Mouse (Mus musculus): ENCODE results near the gene Exoc2. TPM values are rescaled to one million over a fixed set of nuclear protein-coding genes. Genes with fewer than 3 reads are reported as not detected.

Exoc2 gene
- polyA plus RNA-seq, 1 experiment from 2014 or later = 63.1 TPM

- Histone ChIP-seq H3K4me1 (ENCODE audit: control insufficient read depth, insufficient read depth, low read length) (peaks cover 7% of the 10 kb centered on the region), H3K4me3 (replicated peaks; ENCODE audit: low read depth, low read length) (no peak overlapping the region), H3K36me3 (ENCODE audit: control insufficient read depth, insufficient read depth, low read length) (no peaks in the 10 kb centered on the region), H3K4me2 (ENCODE audit: low read length) (no peak overlapping the region), H3K9me3 (ENCODE audit: control insufficient read depth, low read length) (no peaks in the 10 kb centered on the region), H3K9ac (replicated peaks; ENCODE audit: low read length) (no peak overlapping the region), H3K27me3 (ENCODE audit: control insufficient read depth, insufficient read depth, low read length) (no peaks in the 10 kb centered on the region), H3K27ac (replicated peaks; ENCODE audit: low read depth, low read length) (no peak overlapping the region)
- WGBS = 60% methylated on average over 2 of the region's 2 CpGs
- no peak for ATAC-seq (ENCODE audit: low FRiP score, low TSS enrichment)
- DNase-seq = no peak
These were observed 12.0 kb downstream of the Exoc2 start for GRCm38 (mm10) chr13:30961932-30962331.

- 87% methylated on average over 2 of the region's 2 CpGs for WGBS
- H3K27me3 ChIP-seq (ENCODE audit: control insufficient read depth, insufficient read depth, low read length) = no peaks in the 10 kb centered on the region
These were observed 13.2 kb downstream of the Exoc2 start for GRCm38 (mm10) chr13:30960714-30961113.

GRCm38 (mm10) chr13:30953580-30953979 is 20.3 kb downstream of the Exoc2 start:
- Histone ChIP-seq H3K27ac (replicated peaks; ENCODE audit: low read depth, low read length) (no peak overlapping the region), H3K36me3 (ENCODE audit: control insufficient read depth, insufficient read depth, low read length) (no peaks in the 10 kb centered on the region), H3K4me2 (ENCODE audit: low read length) (no peak overlapping the region), H3K27me3 (ENCODE audit: control insufficient read depth, insufficient read depth, low read length) (no peaks in the 10 kb centered on the region), H3K9me3 (ENCODE audit: control insufficient read depth, low read length) (no peaks in the 10 kb centered on the region), H3K9ac (replicated peaks; ENCODE audit: low read length) (no peak overlapping the region), H3K4me1 (ENCODE audit: control insufficient read depth, insufficient read depth, low read length) (no peaks in the 10 kb centered on the region), H3K4me3 (replicated peaks; ENCODE audit: low read depth, low read length) (no peak overlapping the region)
- 78% methylated on average over 1 of the region's 1 CpGs for WGBS
- DNase-seq (no peak), ATAC-seq (ENCODE audit: low FRiP score, low TSS enrichment) (no peak)

More at GRCm38 (mm10) chr13:30960714-30961113, 13.2 kb downstream of the Exoc2 start:
- Histone ChIP-seq H3K36me3 (ENCODE audit: control insufficient read depth, insufficient read depth, low read length) (no peaks in the 10 kb centered on the region), H3K4me2 (ENCODE audit: low read length) (no peak overlapping the region), H3K9me3 (ENCODE audit: control insufficient read depth, low read length) (no peaks in the 10 kb centered on the region), H3K4me1 (ENCODE audit: control insufficient read depth, insufficient read depth, low read length) (no peaks in the 10 kb centered on the region), H3K9ac (replicated peaks; ENCODE audit: low read length) (no peak overlapping the region), H3K27ac (replicated peaks; ENCODE audit: low read depth, low read length) (no peak overlapping the region), H3K4me3 (replicated peaks; ENCODE audit: low read depth, low read length) (no peak overlapping the region)
- DNase-seq (no peak), ATAC-seq (ENCODE audit: low FRiP score, low TSS enrichment) (no peak)

DNA sequence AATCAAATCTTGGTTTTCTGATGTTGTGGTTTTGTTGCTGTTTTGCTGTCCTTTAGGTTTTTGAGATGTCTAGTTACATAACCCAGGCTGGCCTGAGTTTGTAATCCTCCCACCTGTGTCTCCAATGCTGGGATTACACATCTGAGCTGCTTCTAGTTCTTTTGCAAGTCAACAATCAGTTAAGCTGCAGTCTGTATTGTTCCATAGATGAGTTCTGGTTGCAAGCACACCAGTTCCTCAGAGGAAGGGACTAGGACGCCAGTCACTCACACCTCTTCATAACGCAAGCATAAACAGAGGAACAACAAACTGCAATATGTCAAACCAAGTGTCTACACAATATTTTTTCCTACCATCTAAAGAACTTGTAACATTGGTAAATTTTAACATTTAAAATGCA is 21.8 kb downstream of the Exoc2 start:
- H3K4me1 ChIP-seq (ENCODE audit: control insufficient read depth, insufficient read depth, low read length) = no peaks in the 10 kb centered on the region
- no peak overlapping the region for H3K9ac ChIP-seq (replicated peaks; ENCODE audit: low read length)
- no peak overlapping the region for H3K27ac ChIP-seq (replicated peaks; ENCODE audit: low read depth, low read length)
- H3K4me3 ChIP-seq (replicated peaks; ENCODE audit: low read depth, low read length) = no peak overlapping the region
- H3K27me3 ChIP-seq (ENCODE audit: control insufficient read depth, insufficient read depth, low read length) = no peaks in the 10 kb centered on the region
- no peaks in the 10 kb centered on the region for H3K9me3 ChIP-seq (ENCODE audit: control insufficient read depth, low read length)
- DNase-seq (no peak), ATAC-seq (ENCODE audit: low FRiP score, low TSS enrichment) (no peak)
- H3K4me2 ChIP-seq (ENCODE audit: low read length) = no peak overlapping the region
- no peaks in the 10 kb centered on the region for H3K36me3 ChIP-seq (ENCODE audit: control insufficient read depth, insufficient read depth, low read length)
- WGBS = 92% methylated on average over 2 of the region's 2 CpGs

- H3K4me3 ChIP-seq (replicated peaks; ENCODE audit: low read depth, low read length) = no peak overlapping the region
- no peak for DNase-seq
- H3K27ac ChIP-seq (replicated peaks; ENCODE audit: low read depth, low read length) = no peak overlapping the region
- H3K9ac ChIP-seq (replicated peaks; ENCODE audit: low read length) = no peak overlapping the region
- no peak for ATAC-seq (ENCODE audit: low FRiP score, low TSS enrichment)
- no peaks in the 10 kb centered on the region for H3K36me3 ChIP-seq (ENCODE audit: control insufficient read depth, insufficient read depth, low read length)
- no peaks in the 10 kb centered on the region for H3K9me3 ChIP-seq (ENCODE audit: control insufficient read depth, low read length)
- 98% methylated on average over 9 of the region's 9 CpGs for WGBS
- no peak overlapping the region for H3K4me2 ChIP-seq (ENCODE audit: low read length)
- H3K4me1 ChIP-seq (ENCODE audit: control insufficient read depth, insufficient read depth, low read length) = no peaks in the 10 kb centered on the region
- H3K27me3 ChIP-seq (ENCODE audit: control insufficient read depth, insufficient read depth, low read length) = no peaks in the 10 kb centered on the region
These were observed 24.7 kb downstream of the Exoc2 start for GRCm38 (mm10) chr13:30949181-30949580.

GRCm38 (mm10) chr13:30947540-30947939 is 26.4 kb downstream of the Exoc2 start, which contains the start of gene Hus1b:
Gene Hus1b, minus strand, starts transcription at chr13:30947759.
- H3K9ac ChIP-seq (replicated peaks; ENCODE audit: low read length) = no peak within 1 kb of the TSS
- no peak for DNase-seq
- no peaks in the 10 kb centered on the region for H3K27me3 ChIP-seq (ENCODE audit: control insufficient read depth, insufficient read depth, low read length)
- no peak for ATAC-seq (ENCODE audit: low FRiP score, low TSS enrichment)
- H3K9me3 ChIP-seq (ENCODE audit: control insufficient read depth, low read length) = no peaks in the 10 kb centered on the region
- H3K36me3 ChIP-seq (ENCODE audit: control insufficient read depth, insufficient read depth, low read length) = no peaks in the 10 kb centered on the region
- no peak within 1 kb of the TSS for H3K4me3 ChIP-seq (replicated peaks; ENCODE audit: low read depth, low read length)
- no peaks in the 10 kb centered on the region for H3K4me1 ChIP-seq (ENCODE audit: control insufficient read depth, insufficient read depth, low read length)
- WGBS = 95% methylated on average over 11 of the region's 11 CpGs
- no peak within 1 kb of the TSS for H3K27ac ChIP-seq (replicated peaks; ENCODE audit: low read depth, low read length)
- H3K4me2 ChIP-seq (ENCODE audit: low read length) = no peak within 1 kb of the TSS

GRCm38 (mm10) chr13:30947129-30947528 is 26.8 kb downstream of the Exoc2 start:
- ATAC-seq (ENCODE audit: low FRiP score, low TSS enrichment) (no peak), DNase-seq (no peak)
- H3K27ac ChIP-seq (replicated peaks; ENCODE audit: low read depth, low read length) = no peak overlapping the region
- no peak overlapping the region for H3K9ac ChIP-seq (replicated peaks; ENCODE audit: low read length)
- no peaks in the 10 kb centered on the region for H3K4me1 ChIP-seq (ENCODE audit: control insufficient read depth, insufficient read depth, low read length)
- no peaks in the 10 kb centered on the region for H3K36me3 ChIP-seq (ENCODE audit: control insufficient read depth, insufficient read depth, low read length)
- 97% methylated on average over 15 of the region's 15 CpGs for WGBS
- H3K27me3 ChIP-seq (ENCODE audit: control insufficient read depth, insufficient read depth, low read length) = no peaks in the 10 kb centered on the region
- H3K4me3 ChIP-seq (replicated peaks; ENCODE audit: low read depth, low read length) = no peak overlapping the region
- H3K9me3 ChIP-seq (ENCODE audit: control insufficient read depth, low read length) = no peaks in the 10 kb centered on the region
- no peak overlapping the region for H3K4me2 ChIP-seq (ENCODE audit: low read length)

GRCm38 (mm10) chr13:30945788-30946187 is 28.1 kb downstream of the Exoc2 start:
- no peaks in the 10 kb centered on the region for H3K36me3 ChIP-seq (ENCODE audit: control insufficient read depth, insufficient read depth, low read length)
- H3K27me3 ChIP-seq (ENCODE audit: control insufficient read depth, insufficient read depth, low read length) = no peaks in the 10 kb centered on the region
- DNase-seq = no peak
- no peak overlapping the region for H3K4me3 ChIP-seq (replicated peaks; ENCODE audit: low read depth, low read length)
- no peaks in the 10 kb centered on the region for H3K9me3 ChIP-seq (ENCODE audit: control insufficient read depth, low read length)
- H3K27ac ChIP-seq (replicated peaks; ENCODE audit: low read depth, low read length) = no peak overlapping the region
- no peaks in the 10 kb centered on the region for H3K4me1 ChIP-seq (ENCODE audit: control insufficient read depth, insufficient read depth, low read length)
- no peak for ATAC-seq (ENCODE audit: low FRiP score, low TSS enrichment)
- H3K9ac ChIP-seq (replicated peaks; ENCODE audit: low read length) = no peak overlapping the region
- H3K4me2 ChIP-seq (ENCODE audit: low read length) = no peak overlapping the region

DNA sequence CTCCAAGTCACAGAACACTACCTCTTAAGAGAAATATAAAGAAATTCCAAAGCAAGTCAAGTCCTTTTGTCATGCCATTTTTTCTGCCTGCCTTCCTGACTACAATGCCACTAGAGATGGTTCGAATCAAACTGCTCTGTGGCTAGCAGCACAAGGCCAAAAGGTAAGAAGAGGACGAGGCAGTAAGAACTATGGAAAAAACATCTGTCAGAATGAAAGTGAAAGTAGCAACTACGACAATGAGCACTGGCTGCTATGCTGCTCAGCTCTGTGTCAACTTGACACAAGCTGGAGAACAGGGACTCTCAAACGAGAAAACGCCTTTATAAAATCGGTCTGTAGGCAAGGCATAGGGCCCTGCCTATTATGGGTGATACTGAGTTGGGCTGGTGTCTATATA is 40.9 kb downstream of the Exoc2 start:
- 0 out of 2 replicates have a peak, but pooled peaks cover 9% of the 10 kb centered on the region for H3K36me3 ChIP-seq (ENCODE audit: control insufficient read depth, insufficient read depth, low read length)
- H3K4me2 ChIP-seq (ENCODE audit: low read length) = no peak overlapping the region
- no peaks in the 10 kb centered on the region for H3K9me3 ChIP-seq (ENCODE audit: control insufficient read depth, low read length)
- 85% methylated on average over 6 of the region's 6 CpGs for WGBS
- no peak for ATAC-seq (ENCODE audit: low FRiP score, low TSS enrichment)
- H3K9ac ChIP-seq (replicated peaks; ENCODE audit: low read length) = no peak overlapping the region
- no peak overlapping the region for H3K4me3 ChIP-seq (replicated peaks; ENCODE audit: low read depth, low read length)
- no peak for DNase-seq
- no peaks in the 10 kb centered on the region for H3K27me3 ChIP-seq (ENCODE audit: control insufficient read depth, insufficient read depth, low read length)
- H3K4me1 ChIP-seq (ENCODE audit: control insufficient read depth, insufficient read depth, low read length) = no peaks in the 10 kb centered on the region
- H3K27ac ChIP-seq (replicated peaks; ENCODE audit: low read depth, low read length) = no peak overlapping the region

Data from midbrain, embryonic 14.5 days (tissue).